Mouse (Mus musculus) CD8-positive naive resting alpha-beta T cell, adult 2 months (primary cell): ENCODE data around the gene Sowahb.

Experiments
- DNase-seq, 2 experiments: peaks; one replicate each; pipeline ENCODE4 v3.0.0; 2022; ENCODE audit warnings: low read depth in 2 of 2, low spot score in 2 of 2

Gene Sowahb

DNA sequence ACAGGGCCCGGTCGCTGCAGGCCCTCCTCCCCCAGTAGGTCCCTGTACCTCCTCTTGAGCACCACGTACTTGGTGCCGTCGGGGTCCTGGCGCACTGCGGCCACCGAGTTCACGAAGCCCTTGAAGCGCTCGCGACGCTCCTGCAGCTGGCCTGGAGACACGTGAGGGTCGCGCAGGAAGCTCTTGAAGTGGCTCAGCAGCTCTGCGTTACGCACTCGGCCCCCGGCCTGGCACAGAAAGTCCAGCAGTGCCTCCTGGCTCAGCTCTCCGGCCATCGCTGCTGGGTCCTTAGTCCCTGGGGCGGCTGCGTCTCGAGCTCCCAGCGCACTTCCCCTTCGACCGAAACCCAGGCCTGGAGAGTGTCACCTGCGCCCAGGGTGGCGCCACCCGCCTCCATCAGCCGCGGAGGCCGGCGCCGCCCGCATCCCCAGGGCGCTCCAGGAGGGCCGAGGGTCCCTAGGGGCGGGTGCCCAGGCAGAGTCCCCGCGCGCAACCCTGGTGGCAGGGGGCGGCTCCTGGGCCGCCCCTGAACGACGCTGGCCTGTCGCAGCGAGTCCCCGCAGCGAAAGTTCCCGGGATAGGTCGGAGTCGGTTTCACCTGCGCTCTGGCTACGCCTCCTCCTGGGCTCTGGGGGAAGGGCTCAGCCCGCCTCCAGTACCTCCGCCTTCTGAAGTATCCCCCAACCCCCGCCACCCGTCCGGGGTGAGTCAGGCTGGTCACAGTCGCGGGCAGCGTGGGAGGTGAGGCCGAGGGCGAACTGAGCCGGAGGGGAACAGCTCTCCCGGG lies at the start of gene Sowahb:
Gene Sowahb, minus strand, starts transcription at position 439 of the 787 bp plus-strand sequence.
- no peak for DNase-seq

DNA sequence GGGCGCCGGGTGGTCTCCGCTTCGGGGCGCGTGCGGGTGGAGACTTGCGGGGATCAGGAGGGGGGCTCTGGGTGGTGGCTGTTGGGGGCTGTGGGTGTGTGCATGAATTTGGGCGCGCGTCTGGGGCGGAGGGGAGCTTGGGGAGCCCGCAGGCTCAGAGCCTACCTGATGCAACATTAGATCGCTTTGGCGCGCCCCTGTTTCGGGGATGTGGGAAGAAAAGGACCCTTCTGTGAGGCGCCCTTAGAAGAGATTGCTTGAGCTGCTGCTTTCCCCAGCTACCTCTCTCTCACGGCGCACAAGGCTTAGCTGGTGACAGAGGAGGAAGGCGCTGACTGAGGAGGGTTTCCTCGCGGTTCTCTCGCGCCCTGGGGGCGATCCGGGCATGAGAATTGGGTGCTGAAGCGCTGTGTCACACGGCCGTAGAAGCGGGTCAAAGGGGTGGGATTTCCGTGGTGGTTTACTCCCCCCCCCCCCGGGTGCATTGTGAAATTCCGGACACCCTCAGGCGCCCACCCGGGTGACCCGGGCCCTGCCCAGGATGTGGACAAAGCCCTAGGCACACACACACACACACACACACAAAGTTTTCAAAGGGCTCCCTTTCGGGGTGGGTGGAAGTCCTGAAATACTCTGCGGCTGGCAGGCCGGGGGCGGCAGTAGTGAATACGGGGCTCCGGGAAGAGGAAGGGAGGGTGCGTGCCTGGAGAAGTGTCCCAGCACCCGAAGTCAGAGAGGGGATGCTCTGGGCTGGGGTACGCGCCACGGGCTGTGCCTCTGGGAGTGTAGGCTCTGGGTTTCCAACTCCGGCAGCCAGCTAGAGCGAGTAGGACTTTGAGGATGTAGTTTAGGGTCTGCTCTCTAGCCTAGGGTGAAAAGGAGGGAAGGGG lies 49.1 kb upstream of the Sowahb start:
- peak; percentile 34 to 46 for DNase-seq

DNA sequence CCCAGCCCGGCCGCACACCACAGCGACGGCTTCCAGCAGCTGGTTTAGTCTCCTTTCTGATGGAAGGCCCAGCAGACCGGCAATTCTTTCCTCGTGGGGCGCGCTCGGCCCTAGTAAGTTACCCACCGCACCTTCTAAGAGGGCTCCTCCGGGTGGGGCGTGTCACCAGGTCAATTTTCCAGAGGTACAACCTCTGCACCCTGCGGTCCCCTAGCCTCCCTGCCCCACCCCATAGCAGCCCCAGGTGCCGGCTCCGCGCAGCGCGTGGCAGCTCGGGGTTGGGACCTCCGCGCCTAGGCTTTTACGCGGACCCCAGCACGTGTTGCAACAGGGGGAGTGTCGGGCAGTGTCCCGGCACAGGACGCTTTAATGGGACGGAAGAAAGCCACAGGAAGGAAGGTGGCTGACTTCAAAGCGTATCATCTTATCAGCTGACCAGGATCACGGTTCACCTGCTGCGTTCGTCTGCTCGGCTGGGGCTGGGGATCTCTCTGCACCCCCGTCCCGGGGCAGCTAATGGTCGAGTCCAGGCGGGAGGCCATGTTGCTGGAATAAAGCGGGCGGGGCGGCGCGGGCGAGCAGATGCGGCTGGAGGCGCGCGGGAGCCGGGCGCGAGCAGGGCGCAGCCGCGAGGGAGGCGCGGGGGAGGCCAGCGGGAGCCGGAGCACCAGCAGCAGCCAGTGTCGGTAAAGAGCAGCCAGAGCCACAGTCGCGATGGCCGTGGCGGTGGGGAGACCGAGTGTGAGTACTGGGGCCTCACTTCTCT lies 48.2 kb upstream of the Sowahb start, which contains the start of gene Sept11:
Gene Sept11, plus strand, starts transcription at position 581 of the 766 bp plus-strand sequence.
- peak; percentile 89 for DNase-seq

DNA sequence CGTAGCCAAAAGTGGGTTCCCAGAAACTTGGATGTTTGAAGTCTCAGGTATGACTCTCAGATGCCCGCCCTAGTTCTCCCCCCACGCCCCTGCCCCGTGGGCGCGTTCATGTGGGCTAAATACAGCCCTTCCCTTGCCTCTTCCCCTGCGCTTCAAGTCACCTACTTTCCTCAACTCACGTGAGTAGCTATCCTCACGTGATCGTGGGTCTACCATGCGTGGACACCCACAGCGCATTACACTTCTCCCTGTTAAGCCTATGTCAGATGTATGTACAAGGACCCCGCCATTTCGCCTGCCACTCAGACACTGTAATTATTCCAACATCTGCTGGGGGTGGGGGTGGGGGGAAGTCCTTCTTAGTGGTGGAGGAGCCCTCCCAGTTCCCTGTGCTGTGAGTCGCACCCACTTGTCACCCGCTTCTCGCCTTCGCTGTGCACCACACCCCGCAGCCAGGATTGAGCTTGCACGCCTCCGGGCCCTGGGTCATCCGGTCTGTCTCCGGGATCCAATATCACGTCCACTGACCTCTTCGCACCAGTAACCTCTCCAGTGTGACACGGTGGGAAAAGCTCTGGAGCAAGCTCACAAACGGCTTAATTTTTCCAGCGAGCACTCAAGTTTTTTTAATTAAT lies 47.4 kb upstream of the Sowahb start:
- peak in 1 of 2 experiments; percentile 10 for DNase-seq

DNA sequence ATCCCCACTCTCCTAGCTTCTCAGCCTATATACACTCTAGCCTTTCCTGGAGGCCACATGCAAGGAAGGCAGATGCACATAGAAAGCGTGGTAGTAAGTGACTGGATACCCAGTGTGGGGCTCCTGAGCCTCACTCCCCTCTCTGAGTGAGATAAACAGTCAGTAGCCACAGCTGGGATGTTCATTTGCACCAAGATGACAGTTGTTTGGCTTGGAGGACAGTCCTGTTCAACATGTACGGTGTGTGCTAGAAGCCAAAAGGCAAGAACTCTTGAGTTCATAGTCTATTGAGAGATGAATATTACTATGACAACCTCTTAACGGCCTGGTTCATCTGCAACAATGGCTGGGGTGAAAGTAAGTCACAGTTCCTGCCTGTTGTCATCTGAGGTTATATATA lies 46.4 kb upstream of the Sowahb start:
- no peak for DNase-seq

DNA sequence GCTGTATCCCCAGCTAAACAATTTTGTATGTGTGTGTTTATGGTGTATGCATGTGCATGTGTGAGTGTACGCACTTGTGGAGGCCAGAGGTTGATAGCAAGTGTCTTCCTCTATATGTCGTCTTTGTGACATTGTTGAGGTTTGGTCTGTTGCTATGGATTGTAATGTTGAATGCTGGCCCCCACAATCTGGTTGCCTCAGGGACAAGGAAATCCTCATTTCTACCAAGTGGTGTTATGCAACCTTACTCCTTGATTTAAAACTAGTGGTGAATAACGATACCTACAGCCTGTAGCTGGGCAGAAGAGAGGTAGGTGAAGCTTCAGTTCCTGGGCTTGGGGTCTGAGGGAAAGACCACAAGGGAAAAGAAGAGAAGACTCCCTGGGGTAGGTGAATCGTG lies 41.1 kb upstream of the Sowahb start:
- DNase-seq = no peak

DNA sequence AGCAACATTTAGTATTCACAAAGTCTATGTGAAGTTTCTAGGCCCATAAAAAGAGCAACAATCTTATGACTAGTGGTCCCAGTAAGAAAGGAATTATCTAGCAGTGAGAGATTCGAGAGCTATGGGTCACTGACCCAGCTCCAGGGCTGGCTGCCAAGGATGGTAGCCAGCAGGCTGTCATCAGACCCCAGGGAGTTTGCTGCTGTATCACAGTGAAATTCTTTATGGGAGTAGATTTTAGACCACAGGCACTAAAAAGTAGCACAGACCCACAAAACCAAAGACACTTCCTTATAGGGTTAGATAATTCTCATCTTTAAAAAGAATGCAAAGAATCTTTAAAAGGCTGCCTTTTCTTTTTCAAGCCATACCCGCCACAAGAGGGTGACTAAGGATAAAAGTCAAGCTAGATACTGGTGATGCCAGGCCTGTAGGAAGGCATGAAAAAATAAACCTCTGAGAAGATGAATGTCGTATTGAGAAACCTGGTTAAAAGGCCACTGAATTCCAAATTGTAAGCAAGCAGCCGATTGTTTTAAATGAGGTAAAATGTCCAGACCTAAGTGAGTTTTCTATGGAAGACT lies 40.3 kb upstream of the Sowahb start:
- DNase-seq = no peak

DNA sequence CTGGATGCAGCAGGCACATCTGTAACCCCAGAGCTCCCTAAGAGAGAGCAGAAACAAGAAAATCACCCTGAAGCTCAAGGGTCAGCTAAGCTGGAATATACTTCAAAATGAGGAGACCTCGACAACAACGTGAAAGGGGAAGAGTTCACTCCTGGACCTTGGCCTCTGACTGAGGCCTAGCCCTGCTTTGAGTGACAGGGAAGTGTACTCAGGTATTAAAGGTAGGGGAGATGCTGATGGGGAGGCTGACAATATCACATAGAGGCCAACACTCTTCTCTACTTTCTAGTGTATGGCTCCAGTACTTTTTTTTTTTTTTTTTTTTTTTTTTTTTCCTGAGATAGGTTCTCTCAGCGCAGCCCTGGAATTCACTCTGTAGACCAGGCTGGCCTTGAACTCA lies 34.8 kb upstream of the Sowahb start:
- no peak for DNase-seq

DNA sequence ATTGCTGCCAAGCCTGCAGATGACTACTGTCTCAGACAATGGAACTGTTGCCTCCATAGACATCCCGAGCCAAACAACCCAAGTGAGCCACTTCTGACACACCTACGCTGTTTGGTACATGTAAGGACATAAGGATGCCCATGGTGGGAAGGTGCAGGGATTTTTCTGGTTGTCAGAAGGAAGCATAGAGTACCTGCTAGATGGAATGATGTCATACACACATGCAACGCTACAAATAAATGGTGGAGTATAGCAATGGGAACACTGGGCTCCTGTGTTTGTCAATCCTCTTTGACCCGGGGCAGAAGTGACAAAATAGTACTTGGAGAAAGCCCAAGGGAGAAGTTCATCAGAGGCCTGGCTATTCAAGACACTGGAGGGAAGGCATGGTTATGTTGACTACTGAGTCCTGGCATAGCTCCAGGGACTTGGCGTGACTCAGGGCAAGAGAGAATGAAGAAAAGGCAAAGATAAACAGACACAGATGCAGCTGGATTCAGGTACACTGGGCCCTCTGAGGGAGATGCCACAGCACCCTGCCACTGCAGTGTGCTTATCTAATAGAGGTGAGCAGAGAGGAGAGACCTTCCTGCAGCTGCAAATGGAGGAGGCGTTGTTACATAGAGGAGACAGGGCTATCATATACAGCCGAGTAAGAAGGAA lies 33.0 kb upstream of the Sowahb start:
- no peak for DNase-seq

DNA sequence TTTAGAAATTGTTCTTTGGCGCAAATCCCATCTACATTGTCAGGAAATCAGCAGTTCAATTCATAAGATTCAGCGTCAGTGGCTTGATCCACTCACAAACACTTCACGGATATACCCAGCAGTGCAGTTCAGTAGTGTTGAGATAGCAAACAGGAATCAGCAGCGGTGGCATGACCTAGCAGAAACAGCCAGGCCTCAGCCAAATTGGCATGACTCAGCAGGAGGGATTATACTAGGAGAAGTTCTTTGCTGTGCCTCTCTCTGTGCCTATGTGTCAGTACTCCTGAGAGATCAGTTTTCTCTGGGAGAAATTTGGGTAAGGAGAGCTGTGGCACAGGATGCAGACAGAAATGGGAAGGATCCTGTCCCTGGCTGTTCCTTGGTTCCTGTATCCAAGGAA lies 16.0 kb upstream of the Sowahb start:
- no peak for DNase-seq

DNA sequence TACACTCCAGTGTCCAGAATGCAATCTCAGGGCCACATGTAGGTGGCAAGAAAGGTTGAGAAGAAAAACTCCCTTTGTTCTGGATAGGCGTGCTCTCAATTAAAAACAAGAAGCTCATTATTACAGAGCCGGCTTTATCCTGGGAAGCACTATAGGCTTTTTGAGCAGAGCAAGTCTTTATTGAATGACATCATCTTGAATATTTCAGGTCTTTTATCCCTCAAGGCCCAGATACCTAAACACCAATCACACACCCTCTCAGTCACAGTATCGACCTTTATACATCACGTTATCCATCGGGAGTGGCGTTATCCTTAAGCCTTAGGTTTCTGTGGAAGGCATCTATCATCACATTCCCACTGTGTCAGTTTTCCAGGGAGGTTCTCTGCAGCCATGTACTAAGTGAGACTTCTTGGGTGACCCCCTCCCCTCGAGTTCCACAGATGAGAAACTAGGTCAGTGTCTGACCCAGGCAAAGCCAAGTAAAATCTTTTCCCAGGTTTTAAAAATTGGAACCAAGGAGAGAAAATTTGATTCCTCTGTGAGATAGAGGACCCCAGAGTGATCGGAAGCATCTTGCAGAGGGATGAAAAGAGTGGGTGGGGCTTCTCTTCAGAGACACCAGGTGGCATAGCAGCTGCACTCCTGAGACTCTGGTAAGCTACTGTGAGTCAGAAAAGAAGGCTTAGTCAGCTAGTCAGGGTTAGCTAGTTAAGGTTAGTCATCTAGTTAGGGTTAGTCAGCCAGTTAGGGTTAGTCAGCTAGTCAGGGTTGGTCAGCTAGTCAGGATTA lies 9.0 kb upstream of the Sowahb start:
- DNase-seq = no peak

DNA sequence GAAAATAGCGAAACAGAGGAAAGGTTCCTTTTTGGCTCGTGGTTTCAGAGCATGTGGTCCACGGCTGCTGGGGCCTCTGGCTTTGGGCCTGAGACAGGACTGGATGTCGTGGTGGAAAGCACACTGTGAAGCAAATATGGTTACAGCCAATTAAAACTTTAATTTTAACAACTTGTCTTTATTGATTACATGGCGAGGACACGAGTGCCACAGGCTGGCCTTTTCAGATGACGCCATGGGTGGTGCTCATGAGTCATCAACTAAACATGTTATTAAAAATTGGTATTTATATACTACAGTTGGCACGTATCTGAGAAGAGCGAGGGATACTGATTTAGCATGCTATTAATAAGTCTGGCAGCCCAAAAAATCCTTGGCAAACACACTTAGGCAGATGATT lies 7.1 kb upstream of the Sowahb start:
- no peak for DNase-seq

DNA sequence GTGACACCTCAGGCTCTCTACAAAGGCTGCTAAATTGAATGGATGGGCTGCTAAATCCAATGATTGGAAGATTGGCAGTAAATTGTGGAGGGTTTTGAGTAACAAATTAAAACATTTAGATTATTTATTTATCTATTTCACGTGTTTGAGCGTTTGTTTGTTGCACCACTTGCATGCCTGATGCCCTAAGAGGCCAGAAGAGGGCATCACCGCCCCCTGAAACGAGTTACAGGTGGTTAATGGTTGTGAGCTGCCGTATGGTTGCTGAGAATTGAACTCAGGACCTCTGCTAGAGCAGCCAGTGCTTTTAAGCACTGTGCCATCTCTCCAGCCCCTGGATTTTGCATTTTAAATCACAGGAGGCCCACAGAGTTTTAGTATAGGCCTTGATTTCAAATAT lies 6.2 kb upstream of the Sowahb start:
- no peak for DNase-seq

DNA sequence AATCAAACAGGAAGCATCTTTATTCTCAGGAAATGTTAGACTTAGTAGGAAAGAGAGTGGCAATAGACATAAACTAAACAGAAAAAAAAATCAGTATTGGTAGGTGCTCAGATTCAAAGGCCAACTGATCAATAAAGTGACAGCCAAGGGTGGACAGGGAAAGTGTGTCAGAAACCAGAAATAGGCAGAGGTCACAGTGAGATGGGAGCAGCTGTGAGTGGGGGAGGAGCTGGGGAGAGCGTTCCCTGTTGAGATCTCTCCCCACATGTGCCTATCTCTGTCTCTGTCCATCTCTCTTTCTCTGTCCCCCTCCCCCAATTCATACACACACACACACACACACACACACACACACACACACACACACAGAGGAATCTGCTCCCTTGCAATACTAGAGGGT lies 5.1 kb upstream of the Sowahb start:
- DNase-seq = no peak

DNA sequence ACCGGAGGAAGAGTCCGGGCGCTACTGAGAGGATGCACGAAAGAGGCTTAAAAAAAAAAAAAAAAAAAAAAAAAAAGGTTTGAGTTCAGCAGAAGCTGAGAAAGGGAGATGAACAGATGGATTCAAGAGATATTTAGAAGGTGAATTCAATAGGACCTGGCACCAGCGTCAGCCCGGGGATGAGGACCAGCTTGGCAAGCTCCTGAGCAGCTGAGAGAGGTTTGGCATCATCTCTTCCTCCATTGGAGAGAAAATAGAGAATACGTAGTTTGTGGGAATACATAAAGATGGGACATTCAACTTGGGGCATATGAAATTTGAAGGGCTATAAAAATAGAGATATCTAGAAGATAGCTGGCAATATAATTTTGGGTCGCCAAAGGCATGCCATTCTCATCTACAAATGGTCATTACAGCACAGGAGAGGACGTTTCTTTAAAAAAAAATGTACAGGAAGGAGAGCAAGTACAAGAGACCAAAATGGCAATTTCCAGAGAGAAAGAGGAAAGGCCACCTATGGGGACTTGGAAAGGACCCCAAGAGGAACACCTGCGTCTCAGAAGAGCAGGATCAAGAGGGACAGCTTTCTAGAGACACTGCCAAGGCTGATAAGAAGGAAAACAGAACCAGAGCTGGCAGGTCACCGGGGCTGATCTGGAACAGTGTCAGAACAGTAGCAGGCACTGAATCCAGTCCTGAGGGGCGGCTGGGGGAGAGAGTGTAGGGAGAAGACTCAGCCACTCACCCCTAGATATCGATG lies 3.8 kb upstream of the Sowahb start:
- DNase-seq = no peak

DNA sequence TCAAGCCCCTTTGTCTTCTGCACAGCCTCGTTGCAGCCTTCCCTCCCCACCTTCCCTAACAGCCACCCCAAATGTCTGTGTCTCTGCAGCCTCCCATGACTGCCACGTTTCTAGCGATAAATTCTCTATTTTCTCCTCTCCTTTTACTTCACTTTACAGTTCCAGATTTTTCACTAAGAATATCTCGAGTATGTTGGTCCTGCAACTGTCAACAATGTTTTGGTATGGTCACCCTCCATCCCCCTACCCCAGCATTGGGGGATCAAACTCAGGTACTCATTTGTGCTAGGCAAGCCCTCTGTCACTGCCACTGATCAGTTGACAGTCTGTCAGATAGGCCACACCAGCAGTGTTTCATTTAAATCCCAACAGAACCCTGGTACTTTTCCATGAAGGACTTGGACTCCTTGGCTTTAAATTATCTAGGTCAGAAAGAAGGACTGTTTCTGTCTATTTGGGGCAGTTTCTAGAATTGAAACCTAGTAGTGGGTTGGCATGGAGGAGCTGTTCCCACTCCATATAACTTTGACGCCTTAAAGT lies 1.6 kb upstream of the Sowahb start:
- no peak for DNase-seq

DNA sequence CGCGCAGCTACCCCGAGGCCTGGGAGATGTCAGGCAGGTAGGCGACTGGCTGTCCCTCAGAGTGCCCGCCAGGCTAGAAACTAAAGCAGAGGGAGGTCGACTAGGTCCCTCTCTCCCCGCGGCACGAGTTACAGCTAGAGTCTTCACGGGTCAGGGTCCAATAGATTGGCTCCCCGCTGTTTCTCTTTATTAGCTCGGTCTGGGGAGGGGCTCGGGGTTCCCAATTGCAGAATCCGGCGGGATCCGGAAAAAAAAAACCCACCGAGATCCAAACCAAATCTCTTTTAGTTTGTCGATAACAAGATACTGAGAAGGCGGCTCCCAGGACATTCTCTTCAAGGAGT lies 521 bp upstream of the Sowahb start:
- no peak for DNase-seq
